Comparison of ENCODE assay signal across 8 mouse cellular contexts in genomic region chr13:68581747-68582516, GRCm38 (mm10). TPM values are rescaled to one million over a fixed set of nuclear protein-coding genes. Genes with fewer than 3 reads are reported as not detected.
A peak's percentile ranks its signal among the peaks of the same experiment; 100 is the strongest.
DNase-seq lines count a peak whose midpoint lies in the region; ATAC-seq lines count a peak whose summit lies in the region.

Gene Mtrr, minus strand, starts transcription at chr13:68582149.
Gene Fastkd3, plus strand, starts transcription at chr13:68582234.

- H3K27ac ChIP-seq in hindbrain, embryonic 14.5 days = peak within 1 kb of the TSS; percentile 62

- peaks cover 15% of the 10 kb centered on the region for H3K4me1 ChIP-seq in hindbrain, embryonic 14.5 days (replicated peaks; ENCODE audit: control insufficient read depth, insufficient read depth, low read length)

- no peaks in the 10 kb centered on the region for H3K9me3 ChIP-seq in hindbrain, embryonic 14.5 days (ENCODE audit: control insufficient read depth, low read length)

- H3K4me2 ChIP-seq in hindbrain, embryonic 14.5 days (replicated peaks) = peak within 1 kb of the TSS; percentile 91

- 1% methylated on average over 81 of the region's 81 CpGs for WGBS in hindbrain, embryonic 14.5 days

- peak within 1 kb of the TSS; percentile 66 for H3K9ac ChIP-seq in hindbrain, embryonic 14.5 days

- H3K27me3 ChIP-seq in hindbrain, embryonic 14.5 days (ENCODE audit: control insufficient read depth, insufficient read depth, low read length) = no peaks in the 10 kb centered on the region

- peak within 1 kb of the TSS; percentile 67 for H3K4me3 ChIP-seq in hindbrain, embryonic 14.5 days (replicated peaks; ENCODE audit: low read length)

- ATAC-seq in hindbrain, embryonic 14.5 days (ENCODE audit: low FRiP score) = peak; percentile 99

- peak; percentile 94 for DNase-seq in R1 (ENCODE audit: low read depth, low spot score)
- peak; percentile 99 for DNase-seq in cerebellum, postnatal 25 days
- peak; percentile 97 to 98 for DNase-seq in frontal cortex, postnatal 25 days (ENCODE audit: low spot score in 2 of 2)
- peak; percentile 98 for DNase-seq in hindbrain, embryonic 14.5 days (ENCODE audit: low spot score)
- DNase-seq in layer of hippocampus, postnatal 36 days = peak; percentile 98
- DNase-seq in lung, postnatal 36 days = peak; percentile 97
- peak; percentile 98 for DNase-seq in retina, postnatal 1 day
- DNase-seq in urinary bladder, adult 18-20 months (ENCODE audit: low spot score in 2 of 2) = peak; percentile 92 to 96

- H3K36me3 ChIP-seq in hindbrain, embryonic 14.5 days (replicated peaks; ENCODE audit: control insufficient read depth, insufficient read depth) = peaks cover 44% of the 10 kb centered on the region

RNA-seq across cellular contexts. Expression of gene Mtrr, which starts in this region (rescaled TPM):
- polyA plus RNA-seq in hindbrain, embryonic 14.5 days (2014; fragmentation: Nextera tagmentation; extraction: Ambion mirVana) = 12.9 and 14.8 TPM in 2 replicates
- total RNA-seq in layer of hippocampus, postnatal 36 days (2021) = 10 to 100 TPM; 28.0 to 29.9 TPM

RNA-seq across cellular contexts. Expression of gene Fastkd3, which starts in this region (rescaled TPM):
- 24.0 and 24.6 TPM in 2 replicates for polyA plus RNA-seq in hindbrain, embryonic 14.5 days (2014; fragmentation: Nextera tagmentation; extraction: Ambion mirVana)
- total RNA-seq in layer of hippocampus, postnatal 36 days (2021) = 10 to 100 TPM; 18.6 to 20.1 TPM

Comparison
In these comparisons a context has a peak if more than half of its experiments do, and no peak if none do; other contexts are left out.
1. Peak in every context shown above with its lines: DNase-seq, ATAC-seq, H3K4me3 ChIP-seq and H3K27ac ChIP-seq.